Mouse (Mus musculus): ENCODE measurements around the gene Med7. TPM values are rescaled to one million over a fixed set of nuclear protein-coding genes. Genes with fewer than 3 reads are reported as not detected.
"Not testable (repeated sequence)": the region's sequence is repeated elsewhere in the genome, so short reads cannot be mapped to it uniquely, and the experiment has no call there.

Med7 gene
- polyA plus RNA-seq, 1 experiment from 2014 or later = 93.0 TPM

DNA sequence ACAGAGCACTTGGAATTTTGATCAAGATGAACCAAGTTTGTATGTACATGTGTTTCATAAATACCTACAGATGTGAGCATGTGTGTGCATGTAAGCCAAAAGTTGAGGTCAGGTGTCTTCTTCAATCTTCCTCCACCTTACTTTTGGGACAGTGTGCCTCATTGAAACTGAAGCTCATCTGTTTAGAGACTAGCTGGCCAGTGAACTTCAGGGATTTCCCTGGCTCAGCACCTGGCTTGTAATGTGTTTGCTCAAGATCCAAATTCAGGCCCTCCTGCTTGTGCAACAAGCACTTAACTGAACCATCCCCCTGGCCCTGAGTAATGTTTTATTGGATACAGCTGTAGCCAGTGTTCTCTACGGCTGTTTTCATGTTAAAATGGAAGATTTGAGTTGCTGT is 18.3 kb upstream of the Med7 start:
- H3K4me3 ChIP-seq (ENCODE audit: low read depth, low read length) = no peak overlapping the region
- H3K4me1 ChIP-seq (ENCODE audit: control insufficient read depth, insufficient read depth, low read length) = no peaks in the 10 kb centered on the region
- no peak for ATAC-seq
- DNase-seq (ENCODE audit: low spot score) = no peak
- WGBS = 91% methylated on average over 1 of the region's 1 CpGs
- no peaks in the 10 kb centered on the region for H3K9me3 ChIP-seq (replicated peaks; ENCODE audit: control insufficient read depth, low read length)
- H3K36me3 ChIP-seq (ENCODE audit: control insufficient read depth, insufficient read depth, low read length) = no peaks in the 10 kb centered on the region
- H3K9ac ChIP-seq (ENCODE audit: low read length) = no peak overlapping the region
- no peaks in the 10 kb centered on the region for H3K27me3 ChIP-seq (replicated peaks; ENCODE audit: control insufficient read depth, insufficient read depth, low read length)
- no peak overlapping the region for H3K4me2 ChIP-seq (ENCODE audit: low read length)
- no peak overlapping the region for H3K27ac ChIP-seq (ENCODE audit: low read depth, low read length)

DNA sequence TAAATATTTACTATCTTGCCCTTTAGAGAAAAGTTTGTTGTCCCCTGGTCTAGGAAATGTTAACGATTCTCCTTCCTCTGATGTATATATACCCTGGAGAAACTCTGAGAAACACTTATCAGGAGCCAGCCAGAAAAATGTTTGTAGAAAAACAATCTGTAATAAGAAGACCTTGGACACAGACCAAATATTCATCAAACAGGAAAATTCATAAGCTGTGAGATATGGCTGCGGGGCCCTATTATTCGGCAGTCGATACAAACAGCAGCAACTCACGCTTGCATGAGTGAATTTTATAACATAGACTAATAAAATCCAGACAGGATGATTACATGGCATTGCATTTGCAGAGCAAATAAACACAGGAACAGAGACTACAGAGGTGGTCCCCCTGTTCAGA is 17.9 kb upstream of the Med7 start:
- Histone ChIP-seq H3K4me1 (ENCODE audit: control insufficient read depth, insufficient read depth, low read length) (no peaks in the 10 kb centered on the region), H3K4me3 (ENCODE audit: low read depth, low read length) (no peak overlapping the region), H3K27ac (ENCODE audit: low read depth, low read length) (no peak overlapping the region), H3K4me2 (ENCODE audit: low read length) (no peak overlapping the region), H3K27me3 (replicated peaks; ENCODE audit: control insufficient read depth, insufficient read depth, low read length) (no peaks in the 10 kb centered on the region), H3K9ac (ENCODE audit: low read length) (no peak overlapping the region), H3K9me3 (replicated peaks; ENCODE audit: control insufficient read depth, low read length) (no peaks in the 10 kb centered on the region), H3K36me3 (ENCODE audit: control insufficient read depth, insufficient read depth, low read length) (no peaks in the 10 kb centered on the region)
- DNase-seq (ENCODE audit: low spot score) (no peak), ATAC-seq (no peak)
- 91% methylated on average over 5 of the region's 5 CpGs for WGBS

DNA sequence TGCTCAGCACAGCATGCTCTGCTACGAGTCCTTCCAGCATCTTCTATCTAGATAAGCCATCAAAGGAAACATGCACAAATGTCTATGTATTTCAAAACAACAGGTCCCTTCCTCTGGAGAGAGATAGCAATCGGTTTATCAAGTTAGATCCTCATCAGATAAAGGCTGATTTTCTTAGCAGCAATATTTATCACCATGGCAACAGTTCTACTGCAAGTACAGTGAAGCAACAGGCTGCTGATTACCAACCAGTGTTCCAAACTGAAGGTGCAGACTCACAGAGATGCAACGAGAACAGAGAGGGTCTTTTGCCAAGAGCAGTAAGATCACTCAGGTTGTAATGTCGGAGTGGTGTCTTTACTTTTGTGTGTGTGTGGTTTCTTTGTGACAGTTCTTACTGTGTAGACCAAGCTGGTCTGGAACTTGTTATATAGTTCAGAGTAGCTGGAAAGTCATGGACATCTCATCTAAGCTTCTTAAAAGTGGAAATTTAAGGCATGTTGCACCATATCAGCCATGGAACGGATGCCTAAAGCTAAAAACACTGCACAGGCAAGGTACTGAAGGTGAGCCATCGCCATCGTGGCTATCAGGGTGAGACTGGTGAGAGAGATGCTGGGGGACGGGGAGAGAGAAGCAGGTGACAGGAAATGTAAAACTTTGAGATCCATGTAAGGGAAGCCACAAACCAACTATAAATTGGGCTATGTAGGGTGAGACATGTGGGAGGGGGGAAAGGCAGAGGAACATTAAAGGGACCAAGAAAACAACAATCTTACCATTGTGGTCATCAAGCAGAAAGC is 15.4 kb upstream of the Med7 start:
- DNase-seq (ENCODE audit: low spot score) (no peak), ATAC-seq (no peak)
- no peak overlapping the region for H3K4me2 ChIP-seq (ENCODE audit: low read length)
- 82% methylated on average over 8 of the region's 8 CpGs for WGBS
- no peak overlapping the region for H3K27ac ChIP-seq (ENCODE audit: low read depth, low read length)
- H3K36me3 ChIP-seq (ENCODE audit: control insufficient read depth, insufficient read depth, low read length) = no peaks in the 10 kb centered on the region
- no peaks in the 10 kb centered on the region for H3K27me3 ChIP-seq (replicated peaks; ENCODE audit: control insufficient read depth, insufficient read depth, low read length)
- no peaks in the 10 kb centered on the region for H3K4me1 ChIP-seq (ENCODE audit: control insufficient read depth, insufficient read depth, low read length)
- H3K9ac ChIP-seq (ENCODE audit: low read length) = no peak overlapping the region
- H3K9me3 ChIP-seq (replicated peaks; ENCODE audit: control insufficient read depth, low read length) = no peaks in the 10 kb centered on the region
- no peak overlapping the region for H3K4me3 ChIP-seq (ENCODE audit: low read depth, low read length)

DNA sequence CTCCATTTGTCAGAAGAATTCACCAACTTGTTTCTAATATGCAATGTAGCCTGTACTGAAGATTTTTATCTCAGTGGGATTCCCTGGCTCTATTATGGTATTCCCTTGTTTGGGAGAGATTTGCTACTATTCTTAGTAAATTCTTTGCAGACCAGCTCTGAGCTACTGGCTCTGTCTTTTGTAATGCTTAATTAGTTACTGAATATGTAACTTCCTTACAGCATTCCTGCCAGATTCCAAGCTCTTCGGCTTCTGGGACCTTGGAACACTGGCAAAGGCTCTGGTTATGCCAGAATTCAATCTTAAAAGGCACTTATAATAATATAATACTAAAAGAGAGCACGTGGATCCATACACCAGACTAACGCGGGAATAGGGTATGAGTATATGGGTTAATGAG is 8.6 kb upstream of the Med7 start:
- ATAC-seq; DNase-seq (ENCODE audit: low spot score): not testable (repeated sequence)
- WGBS = 23% methylated on average over 4 of the region's 4 CpGs

DNA sequence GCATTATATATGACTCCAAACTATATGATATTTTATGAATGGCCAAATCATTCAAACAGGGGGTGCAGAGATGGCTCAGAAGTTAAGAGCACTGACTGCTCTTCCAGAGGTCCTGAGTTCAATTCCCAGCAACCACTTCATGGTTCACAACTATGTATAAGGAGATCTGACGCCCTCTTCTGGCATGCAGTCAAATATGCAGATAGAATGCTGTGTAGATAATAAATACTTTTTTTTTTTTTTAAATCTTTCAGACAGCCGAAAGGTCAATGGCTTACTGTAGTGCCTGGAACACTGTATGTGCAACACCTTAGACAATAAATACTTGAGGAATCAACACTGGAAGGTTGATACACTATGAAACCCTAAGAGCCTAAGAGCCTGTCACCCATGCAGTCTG is 6.6 kb upstream of the Med7 start:
- WGBS = 87% methylated on average over 2 of the region's 2 CpGs
- Histone ChIP-seq H3K36me3 (ENCODE audit: control insufficient read depth, insufficient read depth, low read length) (no peaks in the 10 kb centered on the region), H3K9ac (ENCODE audit: low read length) (no peak overlapping the region), H3K9me3 (replicated peaks; ENCODE audit: control insufficient read depth, low read length) (no peaks in the 10 kb centered on the region), H3K4me3 (ENCODE audit: low read depth, low read length) (no peak overlapping the region), H3K4me2 (ENCODE audit: low read length) (no peak overlapping the region), H3K27me3 (replicated peaks; ENCODE audit: control insufficient read depth, insufficient read depth, low read length) (no peaks in the 10 kb centered on the region), H3K4me1 (ENCODE audit: control insufficient read depth, insufficient read depth, low read length) (no peaks in the 10 kb centered on the region), H3K27ac (ENCODE audit: low read depth, low read length) (no peak overlapping the region)
- DNase-seq (ENCODE audit: low spot score) (no peak), ATAC-seq (no peak)

More for the DNA sequence above, 8.6 kb upstream of the Med7 start:
- not testable (repeated sequence) for H3K4me3 ChIP-seq (ENCODE audit: low read depth, low read length); H3K27ac ChIP-seq (ENCODE audit: low read depth, low read length); H3K9ac ChIP-seq (ENCODE audit: low read length); H3K4me2 ChIP-seq (ENCODE audit: low read length); H3K36me3 ChIP-seq (ENCODE audit: control insufficient read depth, insufficient read depth, low read length); H3K9me3 ChIP-seq (replicated peaks; ENCODE audit: control insufficient read depth, low read length); H3K27me3 ChIP-seq (replicated peaks; ENCODE audit: control insufficient read depth, insufficient read depth, low read length); H3K4me1 ChIP-seq (ENCODE audit: control insufficient read depth, insufficient read depth, low read length)

DNA sequence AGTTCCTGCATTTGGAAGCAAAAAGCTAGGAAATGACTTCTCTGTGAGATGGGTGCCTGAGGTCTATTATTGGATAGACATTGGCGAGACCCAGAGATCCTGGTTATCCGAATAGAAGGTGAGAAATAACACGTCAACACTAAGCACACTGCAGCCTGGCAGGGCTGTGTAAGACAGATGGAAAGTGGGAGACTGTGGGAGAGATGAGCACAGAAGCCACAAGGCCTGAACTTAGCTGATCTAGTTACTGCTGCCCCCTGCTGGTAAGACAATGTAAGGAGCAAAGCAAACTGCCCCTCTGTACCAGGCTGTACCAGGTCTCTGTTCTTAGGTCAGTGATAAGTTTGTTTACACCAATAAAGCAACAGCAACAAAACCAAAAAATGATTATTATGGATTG is 5.6 kb upstream of the Med7 start:
- Histone ChIP-seq H3K4me3 (ENCODE audit: low read depth, low read length) (no peak overlapping the region), H3K9me3 (replicated peaks; ENCODE audit: control insufficient read depth, low read length) (no peaks in the 10 kb centered on the region), H3K4me2 (ENCODE audit: low read length) (no peak overlapping the region), H3K4me1 (ENCODE audit: control insufficient read depth, insufficient read depth, low read length) (no peaks in the 10 kb centered on the region), H3K27ac (ENCODE audit: low read depth, low read length) (no peak overlapping the region), H3K9ac (ENCODE audit: low read length) (no peak overlapping the region), H3K27me3 (replicated peaks; ENCODE audit: control insufficient read depth, insufficient read depth, low read length) (no peaks in the 10 kb centered on the region), H3K36me3 (ENCODE audit: control insufficient read depth, insufficient read depth, low read length) (no peaks in the 10 kb centered on the region)
- DNase-seq (ENCODE audit: low spot score) (peak; percentile 91), ATAC-seq (peak; percentile 93)
- WGBS = 19% methylated on average over 3 of the region's 3 CpGs

DNA sequence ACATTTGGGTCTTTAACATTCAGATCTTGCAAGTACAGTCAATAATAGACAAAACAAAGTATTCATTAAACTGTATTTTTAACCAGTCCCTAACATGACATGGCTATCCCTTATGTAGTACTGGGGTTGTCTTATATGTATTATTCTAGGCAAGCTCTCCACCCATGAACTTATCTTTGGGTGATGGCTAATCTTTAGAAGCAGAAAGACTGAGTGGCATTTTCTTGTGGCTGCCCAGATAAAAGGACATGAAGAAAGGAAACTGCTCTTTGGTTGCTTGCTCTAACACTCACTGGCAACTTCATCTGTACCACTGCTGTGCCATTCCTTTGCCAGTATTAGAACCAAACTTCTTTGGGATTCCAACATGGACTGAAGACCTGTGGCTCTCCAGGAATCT is 1.4 kb upstream of the Med7 start:
- DNase-seq (ENCODE audit: low spot score) (no peak), ATAC-seq (no peak)
- H3K4me3 ChIP-seq (ENCODE audit: low read depth, low read length) = no peak overlapping the region
- H3K27ac ChIP-seq (ENCODE audit: low read depth, low read length) = no peak overlapping the region
- H3K9ac ChIP-seq (ENCODE audit: low read length) = no peak overlapping the region
- peaks cover 6% of the 10 kb centered on the region for H3K36me3 ChIP-seq (ENCODE audit: control insufficient read depth, insufficient read depth, low read length)
- peaks cover 4% of the 10 kb centered on the region; the same call in 1 of the 2 replicates for H3K4me1 ChIP-seq (ENCODE audit: control insufficient read depth, insufficient read depth, low read length)
- H3K27me3 ChIP-seq (replicated peaks; ENCODE audit: control insufficient read depth, insufficient read depth, low read length) = no peaks in the 10 kb centered on the region
- H3K9me3 ChIP-seq (replicated peaks; ENCODE audit: control insufficient read depth, low read length) = no peaks in the 10 kb centered on the region
- no peak overlapping the region for H3K4me2 ChIP-seq (ENCODE audit: low read length)

DNA sequence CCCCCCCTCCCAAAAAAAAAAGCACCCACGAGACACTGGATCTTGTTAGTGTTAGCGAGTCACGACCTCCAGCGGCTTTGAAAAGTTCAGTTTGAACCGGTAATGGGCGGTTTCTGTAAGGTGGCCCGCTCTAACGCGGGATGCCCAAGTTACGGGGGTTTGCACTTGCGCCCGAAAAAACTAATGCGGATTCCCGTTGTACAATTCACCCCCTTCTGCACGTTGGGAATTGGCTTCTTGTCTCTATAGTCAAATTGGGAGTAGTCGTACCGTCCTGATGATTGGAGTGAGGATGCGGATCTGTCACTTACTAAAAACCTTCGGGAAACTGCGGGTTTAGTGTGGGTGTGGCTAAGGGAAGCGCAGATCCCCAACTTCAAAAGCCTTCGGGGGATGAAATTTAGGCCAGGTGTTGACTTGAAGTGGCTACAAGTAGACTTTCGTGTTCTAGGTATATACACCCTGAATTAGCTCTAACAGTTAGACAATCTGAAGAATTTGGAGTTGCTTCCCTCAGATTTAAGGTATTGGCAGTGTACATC is 805 bp downstream of the Med7 start:
- peak overlapping the region; percentile 98 for H3K4me3 ChIP-seq (ENCODE audit: low read depth, low read length)
- ATAC-seq = no peak; the same call in 1 of the 2 replicates

DNA sequence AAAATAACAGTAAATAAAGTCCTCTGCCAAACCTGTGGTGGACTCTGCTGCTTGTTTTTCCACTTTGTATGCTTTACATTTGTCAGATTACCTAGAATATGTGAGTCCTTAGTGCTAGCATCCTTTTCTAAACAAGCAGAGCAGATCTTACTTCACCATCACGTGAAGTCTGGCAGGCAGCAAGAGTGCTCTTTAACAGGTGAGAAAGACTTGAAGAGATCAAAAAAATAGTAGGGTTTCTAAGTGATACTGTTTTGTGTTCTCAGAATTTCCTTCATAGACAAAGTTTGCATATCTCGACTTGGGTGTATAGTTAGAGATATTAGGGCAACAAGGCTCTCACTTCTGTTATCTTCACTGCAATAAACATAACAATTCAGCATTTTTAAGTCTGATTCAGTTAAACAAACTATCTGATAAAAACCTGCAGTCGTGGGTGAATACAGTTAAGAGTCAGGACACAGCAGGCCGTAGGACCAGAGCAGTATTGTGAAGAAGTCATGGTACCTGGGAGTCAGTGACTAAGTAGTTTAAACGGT is 2.3 kb downstream of the Med7 start:
- Histone ChIP-seq H3K9ac (ENCODE audit: low read length) (no peak overlapping the region), H3K27me3 (replicated peaks; ENCODE audit: control insufficient read depth, insufficient read depth, low read length) (no peaks in the 10 kb centered on the region), H3K4me2 (ENCODE audit: low read length) (no peak overlapping the region), H3K4me3 (ENCODE audit: low read depth, low read length) (no peak overlapping the region), H3K36me3 (ENCODE audit: control insufficient read depth, insufficient read depth, low read length) (peaks cover 26% of the 10 kb centered on the region), H3K9me3 (replicated peaks; ENCODE audit: control insufficient read depth, low read length) (no peaks in the 10 kb centered on the region), H3K27ac (ENCODE audit: low read depth, low read length) (no peak overlapping the region), H3K4me1 (ENCODE audit: control insufficient read depth, insufficient read depth, low read length) (peaks cover 4% of the 10 kb centered on the region; the same call in 1 of the 2 replicates)
- DNase-seq (ENCODE audit: low spot score) (no peak), ATAC-seq (no peak)
- WGBS = 95% methylated on average over 5 of the region's 5 CpGs

More for the DNA sequence above, 805 bp downstream of the Med7 start:
- H3K27me3 ChIP-seq (replicated peaks; ENCODE audit: control insufficient read depth, insufficient read depth, low read length) = no peaks in the 10 kb centered on the region
- 2% methylated on average over 23 of the region's 23 CpGs for WGBS
- no peak overlapping the region for H3K27ac ChIP-seq (ENCODE audit: low read depth, low read length)
- H3K4me1 ChIP-seq (ENCODE audit: control insufficient read depth, insufficient read depth, low read length) = peaks cover 4% of the 10 kb centered on the region; the same call in 1 of the 2 replicates
- peak; percentile 42 for DNase-seq (ENCODE audit: low spot score)
- H3K9me3 ChIP-seq (replicated peaks; ENCODE audit: control insufficient read depth, low read length) = no peaks in the 10 kb centered on the region
- peak overlapping the region; percentile 82 for H3K4me2 ChIP-seq (ENCODE audit: low read length)
- peak overlapping the region; percentile 84 for H3K9ac ChIP-seq (ENCODE audit: low read length)
- peaks cover 20% of the 10 kb centered on the region for H3K36me3 ChIP-seq (ENCODE audit: control insufficient read depth, insufficient read depth, low read length)

Data from forebrain, embryonic 14.5 days (tissue).